Mouse (Mus musculus) embryonic fibroblast, embryonic 13.5 days (primary cell): ENCODE measurements around the gene Tnr.

Experiments used
- CTCF ChIP-seq: IDR thresholded peaks from 2 replicates; pipeline ENCODE4 v1.5.1; 2011; ENCODE audit warnings: mild to moderate bottlenecking, control low read depth, low read length, moderate library complexity, borderline replicate concordance; ENCODE audit not compliant: insufficient read depth
- POLR2A ChIP-seq: IDR thresholded peaks from 2 replicates; pipeline ENCODE4 v1.6.1; 2011; ENCODE audit warnings: low read depth, mild to moderate bottlenecking, control low read depth, low read length, moderate library complexity

GRCm38 (mm10) chr1:159835126-159835525 is 311.6 kb downstream of the Tnr start:
- TF ChIP-seq POLR2A (no peak), CTCF (no peak)
